Mouse (Mus musculus): ENCODE results near the gene Zfp646. TPM values are rescaled to one million over a fixed set of nuclear protein-coding genes. Genes with fewer than 3 reads are reported as not detected.

The Zfp646 gene
- polyA plus RNA-seq, 1 experiment from 2014 or later = 5.3 TPM

- Histone ChIP-seq H3K27me3 (peaks cover 27% of the 10 kb centered on the region), H3K4me3 (no peak overlapping the region), H3K27ac (no peak overlapping the region), H3K9me3 (replicated peaks) (no peaks in the 10 kb centered on the region), H3K36me3 (no peaks in the 10 kb centered on the region), H3K4me2 (no peak overlapping the region), H3K9ac (no peak overlapping the region), H3K4me1 (replicated peaks) (peaks cover 30% of the 10 kb centered on the region)
- ATAC-seq (replicated peaks; ENCODE audit: insufficient number of reproducible peaks, insufficient read depth, low FRiP score, low read depth) = no peak
- WGBS = 33% methylated on average over 13 of the region's 13 CpGs
These were observed 56.4 kb downstream of the Zfp646 start for GRCm38 (mm10) chr7:127932273-127933031.

GRCm38 (mm10) chr7:127934075-127934474 lies 58.1 kb downstream of the Zfp646 start:
- Histone ChIP-seq H3K9ac (no peak overlapping the region), H3K4me3 (no peak overlapping the region), H3K9me3 (replicated peaks) (no peaks in the 10 kb centered on the region), H3K4me2 (no peak overlapping the region), H3K27ac (no peak overlapping the region), H3K27me3 (peaks cover 13% of the 10 kb centered on the region; the same call in 1 of the 2 replicates), H3K36me3 (no peaks in the 10 kb centered on the region), H3K4me1 (replicated peaks) (peaks cover 26% of the 10 kb centered on the region)
- WGBS = 80% methylated on average over 5 of the region's 5 CpGs
- no peak for ATAC-seq (replicated peaks; ENCODE audit: insufficient number of reproducible peaks, insufficient read depth, low FRiP score, low read depth)

GRCm38 (mm10) chr7:127935028-127935722 lies 59.2 kb downstream of the Zfp646 start:
- H3K27me3 ChIP-seq = peaks cover 5% of the 10 kb centered on the region; the same call in 1 of the 2 replicates
- H3K27ac ChIP-seq = peak overlapping the region; percentile 70
- H3K9ac ChIP-seq = peak overlapping the region; percentile 88
- peak; percentile 94 for ATAC-seq (replicated peaks; ENCODE audit: insufficient number of reproducible peaks, insufficient read depth, low FRiP score, low read depth)
- peaks cover 15% of the 10 kb centered on the region for H3K4me1 ChIP-seq (replicated peaks)
- H3K36me3 ChIP-seq = no peaks in the 10 kb centered on the region
- peak overlapping the region; percentile 85 for H3K4me3 ChIP-seq
- peak overlapping the region; percentile 97 for H3K4me2 ChIP-seq
- 7% methylated on average over 32 of the region's 32 CpGs for WGBS
- no peaks in the 10 kb centered on the region for H3K9me3 ChIP-seq (replicated peaks)

Other genes starting within 250 kb of the Zfp646 start
- gene Bcl7c, start 167.3 kb upstream of the Zfp646 start, polyA plus RNA-seq (2015; fragmentation: Nextera tagmentation; extraction: Ambion mirVana) = 37.2 and 45.7 TPM in 2 replicates
- gene Ctf1, start 163.5 kb upstream of the Zfp646 start, polyA plus RNA-seq (2015; fragmentation: Nextera tagmentation; extraction: Ambion mirVana) = 4.7 and 8.4 TPM in 2 replicates
- gene Ctf2, start 144.1 kb upstream of the Zfp646 start, polyA plus RNA-seq (2015; fragmentation: Nextera tagmentation; extraction: Ambion mirVana) = 0.20 TPM in 1 of 2 replicates, not detected in the other
- gene Fbxl19, start 131.7 kb upstream of the Zfp646 start, polyA plus RNA-seq (2015; fragmentation: Nextera tagmentation; extraction: Ambion mirVana) = 1.4 and 2.2 TPM in 2 replicates
- gene Orai3, start 106.4 kb upstream of the Zfp646 start, polyA plus RNA-seq (2015; fragmentation: Nextera tagmentation; extraction: Ambion mirVana) = 15.6 and 21.7 TPM in 2 replicates
- 13.0 and 16.7 TPM in 2 replicates for gene Setd1a, start 99.6 kb upstream of the Zfp646 start, polyA plus RNA-seq (2015; fragmentation: Nextera tagmentation; extraction: Ambion mirVana)
- not detected in 2 replicates for gene Gm49388, start 90.6 kb upstream of the Zfp646 start, polyA plus RNA-seq (2015; fragmentation: Nextera tagmentation; extraction: Ambion mirVana)
- gene Hsd3b7, start 75.6 kb upstream of the Zfp646 start, polyA plus RNA-seq (2015; fragmentation: Nextera tagmentation; extraction: Ambion mirVana) = 22.0 and 24.0 TPM in 2 replicates
- gene Stx4a, start 51.9 kb upstream of the Zfp646 start, polyA plus RNA-seq (2015; fragmentation: Nextera tagmentation; extraction: Ambion mirVana) = 50.5 and 51.0 TPM in 2 replicates
- gene Stx1b, start 51.7 kb upstream of the Zfp646 start, polyA plus RNA-seq (2015; fragmentation: Nextera tagmentation; extraction: Ambion mirVana) = 1.4 and 2.1 TPM in 2 replicates
- 7.9 and 11.1 TPM in 2 replicates for gene Zfp668, start 607 bp downstream of the Zfp646 start, polyA plus RNA-seq (2015; fragmentation: Nextera tagmentation; extraction: Ambion mirVana)
- 1.2 and 1.7 TPM in 2 replicates for gene Prss53, start 14.7 kb downstream of the Zfp646 start, polyA plus RNA-seq (2015; fragmentation: Nextera tagmentation; extraction: Ambion mirVana)
- not detected in 2 replicates for gene Gm21974, start 19.2 kb downstream of the Zfp646 start, polyA plus RNA-seq (2015; fragmentation: Nextera tagmentation; extraction: Ambion mirVana)
- 95.9 and 126 TPM in 2 replicates for gene Vkorc1, start 19.4 kb downstream of the Zfp646 start, polyA plus RNA-seq (2015; fragmentation: Nextera tagmentation; extraction: Ambion mirVana)
- gene Bckdk, start 27.9 kb downstream of the Zfp646 start, polyA plus RNA-seq (2015; fragmentation: Nextera tagmentation; extraction: Ambion mirVana) = 122 and 145 TPM in 2 replicates
- gene Kat8, start 36.3 kb downstream of the Zfp646 start, polyA plus RNA-seq (2015; fragmentation: Nextera tagmentation; extraction: Ambion mirVana) = 23.5 and 27.6 TPM in 2 replicates
- gene Prss8, start 53.9 kb downstream of the Zfp646 start, polyA plus RNA-seq (2015; fragmentation: Nextera tagmentation; extraction: Ambion mirVana) = 1.9 and 6.0 TPM in 2 replicates
- 7.9 and 10.0 TPM in 2 replicates for gene Prss36, start 70.5 kb downstream of the Zfp646 start, polyA plus RNA-seq (2015; fragmentation: Nextera tagmentation; extraction: Ambion mirVana)
- 254 and 307 TPM in 2 replicates for gene Fus, start 91.2 kb downstream of the Zfp646 start, polyA plus RNA-seq (2015; fragmentation: Nextera tagmentation; extraction: Ambion mirVana)
- gene Pycard, start 117.6 kb downstream of the Zfp646 start, polyA plus RNA-seq (2015; fragmentation: Nextera tagmentation; extraction: Ambion mirVana) = 42.8 and 56.1 TPM in 2 replicates
- gene Trim72, start 127.7 kb downstream of the Zfp646 start, polyA plus RNA-seq (2015; fragmentation: Nextera tagmentation; extraction: Ambion mirVana) = 0.77 and 1.1 TPM in 2 replicates
- gene Itgam, start 186.4 kb downstream of the Zfp646 start, polyA plus RNA-seq (2015; fragmentation: Nextera tagmentation; extraction: Ambion mirVana) = 0.69 and 1.6 TPM in 2 replicates
- gene Gm49368, start 186.5 kb downstream of the Zfp646 start, polyA plus RNA-seq (2015; fragmentation: Nextera tagmentation; extraction: Ambion mirVana) = not detected in 2 replicates